Mouse (Mus musculus): ENCODE measurements at regions not wholly inside any gene's neighbourhood (a gene's known extent, or its start where the extent isn't known, plus 50 kb on each side); places are given as distances from the start of the nearest gene placed in this dataset.

DNA sequence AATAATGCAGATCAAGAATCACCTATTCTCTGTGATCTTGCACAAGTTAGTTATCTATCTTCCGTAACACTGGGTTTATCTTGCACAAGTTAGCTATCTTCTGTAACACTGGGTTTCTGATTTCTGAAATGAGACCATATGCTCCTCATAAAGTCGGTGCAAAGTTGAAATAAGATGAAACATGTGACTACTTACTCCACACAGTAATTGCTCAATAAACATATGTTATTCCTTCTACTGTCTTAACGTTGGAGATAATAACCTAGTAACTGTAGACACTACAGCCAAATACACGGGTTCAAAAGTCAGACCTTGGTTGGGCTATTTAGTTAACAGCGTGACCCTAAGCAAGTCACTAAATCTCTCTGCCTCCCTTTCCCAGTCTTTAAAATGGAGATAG is 65.8 kb upstream of the Atp11b start:
- ATAC-seq (replicated peaks; ENCODE audit: low FRiP score, poor library complexity, severe bottlenecking) = no peak

DNA sequence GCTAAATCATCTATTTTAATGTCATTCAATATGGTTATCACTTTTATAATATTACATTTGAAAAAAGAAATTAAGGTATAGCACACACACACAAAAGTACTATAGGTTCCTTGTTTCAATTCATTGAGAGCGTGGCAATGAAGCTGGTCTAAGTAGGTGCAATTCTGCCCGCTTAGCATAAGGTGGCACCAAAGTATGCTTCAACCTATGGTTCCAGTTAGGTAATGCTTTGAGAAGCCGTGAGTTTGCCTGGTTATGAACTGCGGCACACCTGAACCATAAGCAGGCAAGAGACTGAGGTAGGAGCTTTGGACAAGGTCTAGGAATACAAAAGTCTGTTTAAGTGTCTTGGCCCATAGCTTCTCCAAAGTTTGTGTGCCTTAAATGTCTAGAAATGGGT is 65.1 kb upstream of the Atp11b start:
- no peak for ATAC-seq (replicated peaks; ENCODE audit: low FRiP score, poor library complexity, severe bottlenecking)

DNA sequence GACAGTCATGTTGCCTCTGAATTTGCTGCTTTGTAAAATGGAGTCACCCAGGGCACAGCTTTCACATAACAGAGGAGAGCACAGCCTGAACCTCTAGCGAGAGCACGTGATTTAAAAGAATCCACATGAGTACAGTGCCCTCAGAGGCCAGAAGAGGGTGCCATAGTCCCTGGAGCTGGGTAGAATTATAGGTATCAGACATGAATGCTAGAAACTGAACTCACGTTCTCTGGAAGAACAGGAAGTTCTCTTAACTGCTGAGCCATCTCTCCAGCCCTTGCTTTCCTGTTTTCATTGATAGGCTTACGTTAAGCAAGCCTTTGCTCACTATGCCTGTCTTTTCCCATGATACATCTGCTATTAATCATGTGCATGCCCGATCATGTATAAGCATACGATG is 60.9 kb upstream of the Atp11b start:
- ATAC-seq (replicated peaks; ENCODE audit: low FRiP score, poor library complexity, severe bottlenecking) = peak; percentile 77

GRCm38 (mm10) chr3:35693551-35693950 is 60.4 kb upstream of the Atp11b start:
- ATAC-seq (replicated peaks; ENCODE audit: low FRiP score, poor library complexity, severe bottlenecking) = no peak

GRCm38 (mm10) chr3:35694241-35694640 is 59.7 kb upstream of the Atp11b start:
- no peak for ATAC-seq (replicated peaks; ENCODE audit: low FRiP score, poor library complexity, severe bottlenecking)

DNA sequence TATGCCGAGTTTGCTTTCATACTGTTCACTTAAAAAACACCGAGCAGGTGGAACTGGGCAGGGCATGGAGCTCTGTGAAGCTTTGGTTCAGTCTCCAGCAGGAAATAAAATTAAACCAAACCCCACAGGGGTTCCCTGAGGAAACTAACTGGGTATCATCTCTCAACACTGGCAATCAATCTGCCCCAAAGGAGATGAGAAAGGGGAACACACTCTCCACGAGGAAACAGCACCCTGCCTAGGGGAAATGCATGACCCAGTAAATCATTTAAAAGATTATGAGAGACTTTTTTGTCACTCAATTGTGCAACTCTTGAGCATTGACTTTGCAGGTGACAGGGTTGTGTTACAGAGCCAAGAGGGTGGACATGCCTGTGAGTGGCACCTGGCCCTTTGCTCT is 58.0 kb upstream of the Atp11b start:
- no peak for ATAC-seq (replicated peaks; ENCODE audit: low FRiP score, poor library complexity, severe bottlenecking)

GRCm38 (mm10) chr3:35699266-35699665 is 54.6 kb upstream of the Atp11b start:
- no peak for ATAC-seq (replicated peaks; ENCODE audit: low FRiP score, poor library complexity, severe bottlenecking)

DNA sequence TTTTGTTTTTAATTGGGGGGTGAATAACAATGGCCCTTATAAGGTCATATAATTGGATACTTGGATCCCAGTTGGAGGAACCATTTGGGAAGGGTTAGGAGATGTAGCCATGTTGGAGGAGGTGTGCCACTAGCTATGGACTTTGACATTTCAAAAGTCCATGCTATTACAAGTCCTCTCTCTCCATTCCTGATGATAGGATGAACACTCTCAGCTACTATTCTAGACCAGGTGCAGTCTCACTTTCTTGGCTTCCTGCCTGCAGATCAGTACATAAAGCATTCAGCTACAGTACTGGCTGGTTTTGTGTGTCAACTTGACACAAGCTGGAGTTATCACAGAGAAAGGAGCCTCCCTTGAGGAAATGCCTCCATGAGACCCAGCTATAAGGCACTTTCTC is 53.9 kb upstream of the Atp11b start:
- no peak for ATAC-seq (replicated peaks; ENCODE audit: low FRiP score, poor library complexity, severe bottlenecking)

DNA sequence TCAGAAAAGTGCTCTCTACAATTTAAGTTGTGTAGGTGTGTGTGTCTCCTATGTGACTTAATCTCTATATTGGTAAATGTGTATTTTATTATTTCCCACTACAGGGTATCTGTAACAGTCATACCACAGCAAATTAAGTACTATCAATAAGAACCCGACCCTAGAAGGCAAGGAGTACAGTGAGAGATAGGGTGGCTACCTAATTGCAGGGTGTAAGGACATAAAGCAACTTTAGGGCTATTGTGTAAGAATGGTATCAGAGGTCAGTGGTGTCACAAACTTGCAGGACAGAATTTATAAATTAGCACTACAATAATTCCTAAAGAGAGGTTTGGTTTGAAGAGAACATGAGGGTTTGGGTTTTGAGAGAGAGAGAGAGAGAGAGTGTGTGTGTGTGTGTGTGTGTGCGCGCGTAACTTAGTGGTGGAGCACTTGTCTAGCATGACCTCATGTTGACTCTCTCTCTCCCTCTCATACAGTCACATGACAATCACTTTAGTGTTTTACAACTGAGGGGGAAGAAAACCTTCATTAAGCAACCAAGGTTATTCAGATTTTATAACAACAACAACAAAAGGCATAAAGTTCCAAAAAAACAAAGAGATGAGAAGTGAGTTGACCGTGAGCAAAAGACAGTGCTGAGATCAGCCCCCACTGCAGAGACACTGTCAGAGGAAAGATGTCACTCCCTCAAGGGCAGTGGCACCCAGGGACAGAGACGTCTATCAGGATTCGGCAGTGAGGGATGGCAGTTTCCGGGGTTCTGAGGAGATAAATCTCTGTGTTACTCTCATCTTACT is 50.2 kb upstream of the Atp11b start:
- ATAC-seq (replicated peaks; ENCODE audit: low FRiP score, poor library complexity, severe bottlenecking) = no peak

All from erythroblast, adult 5-6 weeks (primary cell).